Mouse (Mus musculus) embryonic facial prominence, embryonic 11.5 days (tissue): ENCODE measurements around the gene Olfr656. TPM values are rescaled to one million over a fixed set of nuclear protein-coding genes. Genes with fewer than 3 reads are reported as not detected.
A peak's percentile ranks its signal among the peaks of the same experiment; 100 is the strongest.

Source experiments
- ATAC-seq: fragments of 200-750 bp; cut with Nextera tagmentation; replicated peaks from 2 replicates; pipeline ENCODE4 v1.8.0; 2017; ENCODE audit warnings: low read depth; ENCODE audit not compliant: insufficient number of reproducible peaks, low FRiP score, low TSS enrichment
- DNase-seq: peaks from one replicate; pipeline ENCODE4 v3.0.0-alpha.2; 2015; ENCODE audit warnings: low spot score
- H3K27ac ChIP-seq: fragments of 300-500 bp; sonication (generic); replicated peaks from 2 replicates; pipeline ENCODE4 v1.5.1; 2014; ENCODE audit warnings: mild to moderate bottlenecking, low read depth, low read length, control low read depth
- H3K27me3 ChIP-seq: fragments of 300-500 bp; sonication (generic); 2 replicates; pipeline ENCODE4 v1.6.1; 2014; ENCODE audit warnings: mild to moderate bottlenecking, low read length, moderate library complexity, mixed read lengths; ENCODE audit not compliant: control insufficient read depth, insufficient read depth
- H3K36me3 ChIP-seq: fragments of 300-500 bp; sonication (generic); replicated peaks from 2 replicates; pipeline ENCODE4 v1.6.1; 2014; ENCODE audit warnings: low read depth, mild to moderate bottlenecking, low read length, moderate library complexity, mixed read lengths; ENCODE audit not compliant: control insufficient read depth, insufficient read depth
- H3K4me1 ChIP-seq: fragments of 300-500 bp; sonication (generic); 2 replicates; pipeline ENCODE4 v1.6.1; 2014; ENCODE audit warnings: low read length, mixed read lengths; ENCODE audit not compliant: control insufficient read depth, insufficient read depth
- H3K4me2 ChIP-seq: fragments of 300-500 bp; sonication (generic); 2 replicates; pipeline ENCODE4 v1.6.1; 2014; ENCODE audit warnings: low read depth, mild to moderate bottlenecking, control low read depth, low read length, moderate library complexity
- H3K4me3 ChIP-seq: fragments of 300-500 bp; sonication (generic); 2 replicates; pipeline ENCODE4 v1.5.1; 2014; ENCODE audit warnings: low read depth, low read length, control low read depth
- H3K9ac ChIP-seq: fragments of 300-500 bp; sonication (generic); replicated peaks from 2 replicates; pipeline ENCODE4 v1.6.1; 2014; ENCODE audit warnings: mild to moderate bottlenecking, control low read depth, low read length
- H3K9me3 ChIP-seq: fragments of 300-500 bp; sonication (generic); replicated peaks from 2 replicates; pipeline ENCODE4 v1.6.1; 2016; ENCODE audit warnings: mild to moderate bottlenecking, low read length, inconsistent platforms, mixed read lengths; ENCODE audit not compliant: control insufficient read depth
- WGBS: fragments of 180-500 bp; shearing (Covaris S2); extraction: QIAGEN DNeasy Blood & Tissue Kit; methylation state at CpG from one replicate; pipeline ENCODE4 v1.1.7; 2014; 5-methylcytosine and 5-hydroxymethylcytosine counted together
- polyA plus RNA-seq: library from polyadenylated mRNA; unstranded; fragments of >200 nt; fragmentation: Nextera tagmentation; extraction: Ambion mirVana; gene quantifications from 2 replicates; pipeline ENCODE4 v1.2.1, GENCODE M21; 2014

Olfr656 gene
- polyA plus RNA-seq, 1 experiment from 2014 or later: not detected

- DNase-seq: no peak
Observed at GRCm38 (mm10) chr7:104604727-104605126, 9.0 kb upstream of the Olfr656 start.

GRCm38 (mm10) chr7:104624494-104624893, 10.7 kb downstream of the Olfr656 start, which contains the start of gene Olfr657:
Olfr657 (plus strand) TSS chr7:104624794.
- DNase-seq (no peak), ATAC-seq (no peak)
- H3K4me2 ChIP-seq: no peak within 1 kb of the TSS
- no peak within 1 kb of the TSS for H3K27ac ChIP-seq
- H3K36me3 ChIP-seq: no peaks in the 10 kb centered on the region
- no peaks in the 10 kb centered on the region for H3K9me3 ChIP-seq
- H3K4me3 ChIP-seq: no peak within 1 kb of the TSS
- no peaks in the 10 kb centered on the region for H3K27me3 ChIP-seq
- no peaks in the 10 kb centered on the region for H3K4me1 ChIP-seq
- H3K9ac ChIP-seq: no peak within 1 kb of the TSS

More at GRCm38 (mm10) chr7:104604727-104605126, 9.0 kb upstream of the Olfr656 start:
- Histone ChIP-seq H3K9me3 (no peaks in the 10 kb centered on the region), H3K27ac (no peak overlapping the region), H3K27me3 (no peaks in the 10 kb centered on the region), H3K36me3 (no peaks in the 10 kb centered on the region), H3K4me1 (no peaks in the 10 kb centered on the region), H3K4me2 (no peak overlapping the region), H3K9ac (no peak overlapping the region), H3K4me3 (no peak overlapping the region)
- ATAC-seq: no peak

GRCm38 (mm10) chr7:104646841-104647482, 33.2 kb downstream of the Olfr656 start, which contains the start of gene Olfr658:
Olfr658 (minus strand) TSS chr7:104647305.
- Histone ChIP-seq H3K9me3 (no peaks in the 10 kb centered on the region), H3K4me1 (no peaks in the 10 kb centered on the region), H3K27me3 (no peaks in the 10 kb centered on the region), H3K4me3 (peak within 1 kb of the TSS; percentile 15; the same call in 1 of the 2 replicates), H3K9ac (no peak within 1 kb of the TSS), H3K4me2 (peak within 1 kb of the TSS; percentile 29), H3K36me3 (no peaks in the 10 kb centered on the region), H3K27ac (no peak within 1 kb of the TSS)
- DNase-seq (peak; percentile 64), ATAC-seq (peak; percentile 91)
- WGBS: 21% methylated on average over 22 of the region's 22 CpGs

- H3K9me3 ChIP-seq: no peaks in the 10 kb centered on the region
- no peaks in the 10 kb centered on the region for H3K27me3 ChIP-seq
- H3K27ac ChIP-seq: no peak within 1 kb of the TSS
- H3K9ac ChIP-seq: no peak within 1 kb of the TSS
- 81% methylated on average over 3 of the region's 3 CpGs for WGBS
- H3K36me3 ChIP-seq: no peaks in the 10 kb centered on the region
- DNase-seq (no peak), ATAC-seq (no peak)
- no peaks in the 10 kb centered on the region for H3K4me1 ChIP-seq
- H3K4me3 ChIP-seq: no peak within 1 kb of the TSS
- no peak within 1 kb of the TSS for H3K4me2 ChIP-seq
Observed at GRCm38 (mm10) chr7:104666453-104666852, 52.7 kb downstream of the Olfr656 start, which contains the start of gene Olfr659. Olfr659 (plus strand) TSS chr7:104666753.

Other genes starting within 250 kb of the Olfr656 start
- gene Trim30b, start 244.1 kb upstream of the Olfr656 start, polyA plus RNA-seq: not detected in 2 replicates
- gene Trim30c, start 213.1 kb upstream of the Olfr656 start, polyA plus RNA-seq: not detected in 2 replicates
- 0.50 and 1.3 TPM in 2 replicates for gene Trim30a, start 148.8 kb upstream of the Olfr656 start, polyA plus RNA-seq
- 0.25 and 0.31 TPM in 2 replicates for gene Trim30d, start 106.1 kb upstream of the Olfr656 start, polyA plus RNA-seq
- gene Olfr651, start 63.8 kb upstream of the Olfr656 start, polyA plus RNA-seq: not detected in 2 replicates
- gene Olfr652, start 53.1 kb upstream of the Olfr656 start, polyA plus RNA-seq: not detected in 2 replicates
- not detected in 2 replicates for gene Olfr653, start 36.6 kb upstream of the Olfr656 start, polyA plus RNA-seq
- not detected in 2 replicates for gene Olfr654, start 26.9 kb upstream of the Olfr656 start, polyA plus RNA-seq
- gene Olfr655, start 12.2 kb upstream of the Olfr656 start, polyA plus RNA-seq: not detected in 2 replicates
- gene Olfr657, start 10.8 kb downstream of the Olfr656 start, polyA plus RNA-seq: not detected in 2 replicates
- not detected in 2 replicates for gene Olfr658, start 33.4 kb downstream of the Olfr656 start, polyA plus RNA-seq
- gene Olfr659, start 52.8 kb downstream of the Olfr656 start, polyA plus RNA-seq: not detected in 2 replicates
- gene Olfr661, start 72.5 kb downstream of the Olfr656 start, polyA plus RNA-seq: not detected in 2 replicates
- not detected in 2 replicates for gene Usp17le, start 163.5 kb downstream of the Olfr656 start, polyA plus RNA-seq
- gene Usp17lb, start 228.6 kb downstream of the Olfr656 start, polyA plus RNA-seq: not detected in 2 replicates
- not detected in 2 replicates for gene Usp17la, start 243.1 kb downstream of the Olfr656 start, polyA plus RNA-seq